Mouse (Mus musculus): ENCODE measurements around the gene Shank2.

DNA sequence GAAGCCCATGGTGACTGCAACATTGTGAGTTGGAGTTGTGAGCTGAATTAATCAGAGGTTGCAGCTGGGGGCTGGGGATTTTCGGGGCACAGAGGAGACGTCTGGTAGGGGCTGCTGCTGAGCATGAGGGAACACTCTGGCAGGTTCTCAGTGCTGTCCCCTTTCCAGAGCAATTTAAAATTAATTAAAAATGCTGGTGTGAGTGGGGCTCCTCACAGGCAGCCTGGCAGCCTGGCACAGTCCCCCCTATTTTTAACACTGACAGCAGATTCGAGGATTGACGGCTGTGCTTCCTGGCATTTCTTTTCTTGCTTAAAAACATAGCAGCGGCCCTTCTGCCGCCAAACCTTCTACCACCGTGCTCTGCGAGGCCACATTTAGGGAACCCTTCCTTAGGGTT is 157.8 kb downstream of the Shank2 start:
- TF ChIP-seq POLR2A (IDR thresholded peaks at IDR 0.05; ENCODE audit: borderline replicate concordance, extremely low read depth, insufficient read depth, insufficient read length, poor library complexity, severe bottlenecking): no peak
- no peak for TF ChIP-seq CTCF (IDR thresholded peaks at IDR 0.05; ENCODE audit: borderline replicate concordance, extremely low read depth, insufficient read depth, insufficient read length)

Measured in brain, embryonic 14.5 days (tissue).